Mouse (Mus musculus) forebrain, embryonic 12.5 days (tissue): ENCODE measurements around the gene Cyp24a1. TPM values are rescaled to one million over a fixed set of nuclear protein-coding genes. Genes with fewer than 3 reads are reported as not detected.
A peak's percentile ranks its signal among the peaks of the same experiment; 100 is the strongest.

Source experiments
- ATAC-seq: fragments of 200-750 bp; cut with Nextera tagmentation; 2 replicates; pipeline ENCODE4 v1.8.0; 2017; ENCODE audit warnings: moderate TSS enrichment; ENCODE audit not compliant: low FRiP score
- H3K27ac ChIP-seq: fragments of 300-500 bp; sonication (generic); 2 replicates; pipeline ENCODE4 v1.5.1; 2016; ENCODE audit warnings: mild to moderate bottlenecking
- H3K27me3 ChIP-seq: fragments of 300-500 bp; sonication (generic); 2 replicates; pipeline ENCODE4 v1.6.1; 2016; ENCODE audit warnings: mild to moderate bottlenecking
- H3K36me3 ChIP-seq: fragments of 300-500 bp; sonication (generic); replicated peaks from 2 replicates; pipeline ENCODE4 v1.6.1; 2016; ENCODE audit warnings: mild to moderate bottlenecking
- H3K4me1 ChIP-seq: fragments of 300-500 bp; sonication (generic); 2 replicates; pipeline ENCODE4 v1.6.1; 2016
- H3K4me2 ChIP-seq: fragments of 300-500 bp; sonication (generic); 2 replicates; pipeline ENCODE4 v1.6.1; 2016; ENCODE audit warnings: mild to moderate bottlenecking, moderate library complexity
- H3K4me3 ChIP-seq: fragments of 300-500 bp; sonication (generic); replicated peaks from 2 replicates; pipeline ENCODE4 v1.5.1; 2016; ENCODE audit warnings: mild to moderate bottlenecking
- H3K9ac ChIP-seq: fragments of 300-500 bp; sonication (generic); 2 replicates; pipeline ENCODE4 v1.6.1; 2016; ENCODE audit warnings: mild to moderate bottlenecking
- H3K9me3 ChIP-seq: fragments of 300-500 bp; sonication (generic); 2 replicates; pipeline ENCODE4 v1.6.1; 2016
- WGBS: fragments of 180-500 bp; shearing (Covaris S2); methylation state at CpG from one replicate; pipeline ENCODE4 v1.1.7; 2016; 5-methylcytosine and 5-hydroxymethylcytosine counted together
- polyA plus RNA-seq: library from polyadenylated mRNA; unstranded; fragments of >200 nt; fragmentation: Nextera tagmentation; extraction: Ambion mirVana; gene quantifications from 2 replicates; pipeline ENCODE4 v1.2.1, GENCODE M21; 2016

Cyp24a1 gene
- polyA plus RNA-seq, 1 experiment from 2014 or later, result not detected

GRCm38 (mm10) chr2:170520321-170520971, 23.5 kb upstream of the Cyp24a1 start:
- peak; percentile 68 for ATAC-seq
- no peak overlapping the region for H3K27ac ChIP-seq
- H3K4me2 ChIP-seq, result no peak overlapping the region
- H3K27me3 ChIP-seq, result no peaks in the 10 kb centered on the region
- peaks cover 41% of the 10 kb centered on the region for H3K36me3 ChIP-seq
- no peaks in the 10 kb centered on the region for H3K9me3 ChIP-seq
- 0 out of 2 replicates have a peak, but pooled peaks cover 5% of the 10 kb centered on the region for H3K4me1 ChIP-seq
- H3K4me3 ChIP-seq, result no peak overlapping the region
- 10% methylated on average over 7 of the region's 7 CpGs for WGBS
- no peak overlapping the region for H3K9ac ChIP-seq

- ATAC-seq, result no peak
- H3K9ac ChIP-seq, result no peak overlapping the region
- H3K4me1 ChIP-seq, result peaks cover 32% of the 10 kb centered on the region
- peaks cover 6% of the 10 kb centered on the region; the same call in 1 of the 2 replicates for H3K27me3 ChIP-seq
- H3K36me3 ChIP-seq, result peaks cover 31% of the 10 kb centered on the region
- no peak overlapping the region for H3K4me2 ChIP-seq
- no peak overlapping the region for H3K27ac ChIP-seq
- H3K4me3 ChIP-seq, result no peak overlapping the region
- H3K9me3 ChIP-seq, result no peaks in the 10 kb centered on the region
- 95% methylated on average over 12 of the region's 12 CpGs for WGBS
Observed at GRCm38 (mm10) chr2:170513756-170514155, 16.8 kb upstream of the Cyp24a1 start.

GRCm38 (mm10) chr2:170511073-170511891, 14.3 kb upstream of the Cyp24a1 start:
- H3K4me2 ChIP-seq, result peak overlapping the region; percentile 78
- peak; percentile 75 for ATAC-seq
- H3K9ac ChIP-seq, result peak overlapping the region; percentile 89
- H3K9me3 ChIP-seq, result no peaks in the 10 kb centered on the region
- H3K27ac ChIP-seq, result peak overlapping the region; percentile 83
- peak overlapping the region; percentile 97 for H3K4me3 ChIP-seq
- peaks cover 6% of the 10 kb centered on the region; the same call in 1 of the 2 replicates for H3K27me3 ChIP-seq
- H3K4me1 ChIP-seq, result peaks cover 31% of the 10 kb centered on the region
- H3K36me3 ChIP-seq, result peaks cover 8% of the 10 kb centered on the region
- WGBS, result under 1% methylated on average over 50 of the region's 69 CpGs

- no peak overlapping the region for H3K27ac ChIP-seq
- WGBS, result 3% methylated on average over 12 of the region's 12 CpGs
- H3K9me3 ChIP-seq, result no peaks in the 10 kb centered on the region
- no peaks in the 10 kb centered on the region for H3K36me3 ChIP-seq
- H3K4me3 ChIP-seq, result peak overlapping the region; percentile 31; the same call in 1 of the 2 replicates
- peaks cover 6% of the 10 kb centered on the region; the same call in 1 of the 2 replicates for H3K27me3 ChIP-seq
- peaks cover 30% of the 10 kb centered on the region for H3K4me1 ChIP-seq
- ATAC-seq, result peak; percentile 42; the same call in 1 of the 2 replicates
- peak overlapping the region; percentile 53 for H3K4me2 ChIP-seq
- H3K9ac ChIP-seq, result peak overlapping the region; percentile 33; the same call in 1 of the 2 replicates
Observed at GRCm38 (mm10) chr2:170508821-170509220, 11.9 kb upstream of the Cyp24a1 start.

DNA sequence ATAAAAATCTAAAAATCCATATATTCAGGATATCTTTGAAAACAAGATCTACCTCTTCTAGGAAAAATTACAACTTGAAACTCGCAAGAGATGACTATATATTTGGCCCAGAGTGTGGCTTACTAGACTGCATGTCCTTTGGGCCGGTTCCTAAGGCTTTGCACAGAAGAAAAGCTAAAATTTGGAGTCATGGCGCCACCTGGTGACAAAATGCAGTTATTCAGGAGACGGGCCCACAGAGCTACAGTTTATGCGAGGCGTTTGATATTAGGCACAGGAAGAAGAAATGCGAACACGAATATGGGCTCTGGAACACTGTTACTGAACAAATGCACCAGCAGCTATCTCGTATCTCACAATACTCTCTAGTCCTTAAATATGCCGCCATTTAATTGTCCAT, 10.8 kb upstream of the Cyp24a1 start:
- H3K9me3 ChIP-seq, result no peaks in the 10 kb centered on the region
- H3K36me3 ChIP-seq, result no peaks in the 10 kb centered on the region
- 10% methylated on average over 10 of the region's 10 CpGs for WGBS
- no peak overlapping the region for H3K4me2 ChIP-seq
- peaks cover 14% of the 10 kb centered on the region; the same call in 1 of the 2 replicates for H3K27me3 ChIP-seq
- no peak overlapping the region for H3K9ac ChIP-seq
- no peak overlapping the region for H3K4me3 ChIP-seq
- ATAC-seq, result 0 out of 2 replicates have a peak, but pooled peaks have one; percentile 14
- H3K27ac ChIP-seq, result no peak overlapping the region
- peaks cover 19% of the 10 kb centered on the region for H3K4me1 ChIP-seq

DNA sequence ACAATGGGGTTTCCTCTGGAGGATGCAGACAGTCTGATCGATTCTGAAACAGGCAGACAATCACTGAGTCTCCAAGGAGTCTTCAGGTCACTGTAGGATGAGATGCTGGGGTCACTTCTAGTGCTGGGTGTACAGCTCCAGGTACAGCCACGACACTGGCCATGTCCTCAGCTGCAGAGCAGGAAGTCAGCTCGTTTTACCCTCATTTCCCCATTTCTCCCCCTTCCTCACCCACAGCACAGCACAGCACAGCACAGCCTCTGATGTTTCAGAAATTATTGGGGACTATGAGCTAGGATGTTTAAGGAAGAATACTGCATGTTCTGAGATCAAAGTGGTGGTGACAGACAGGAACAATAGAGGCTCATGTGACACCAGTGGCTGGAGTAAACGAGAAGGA, 7.0 kb upstream of the Cyp24a1 start:
- Histone ChIP-seq H3K9ac (no peak overlapping the region), H3K36me3 (no peaks in the 10 kb centered on the region)
- 38% methylated on average over 4 of the region's 4 CpGs for WGBS

GRCm38 (mm10) chr2:170503343-170503742, 6.4 kb upstream of the Cyp24a1 start:
- H3K27ac ChIP-seq, result no peak overlapping the region
- no peak for ATAC-seq
- WGBS, result 70% methylated on average over 8 of the region's 8 CpGs
- H3K4me1 ChIP-seq, result peaks cover under 1% of the 10 kb centered on the region; the same call in 1 of the 2 replicates
- H3K4me3 ChIP-seq, result no peak overlapping the region
- no peaks in the 10 kb centered on the region for H3K9me3 ChIP-seq
- H3K36me3 ChIP-seq, result no peaks in the 10 kb centered on the region
- peaks cover 27% of the 10 kb centered on the region for H3K27me3 ChIP-seq
- no peak overlapping the region for H3K4me2 ChIP-seq
- H3K9ac ChIP-seq, result no peak overlapping the region

More for the DNA sequence above, 7.0 kb upstream of the Cyp24a1 start:
- Histone ChIP-seq H3K4me1 (peaks cover 6% of the 10 kb centered on the region; the same call in 1 of the 2 replicates), H3K27ac (no peak overlapping the region), H3K4me3 (no peak overlapping the region), H3K9me3 (no peaks in the 10 kb centered on the region), H3K27me3 (peaks cover 20% of the 10 kb centered on the region), H3K4me2 (no peak overlapping the region)
- no peak for ATAC-seq

- H3K4me1 ChIP-seq, result peaks cover 32% of the 10 kb centered on the region
- H3K4me3 ChIP-seq, result no peak overlapping the region
- peaks cover 75% of the 10 kb centered on the region for H3K27me3 ChIP-seq
- H3K36me3 ChIP-seq, result no peaks in the 10 kb centered on the region
- no peak overlapping the region for H3K9ac ChIP-seq
- ATAC-seq, result no peak
- WGBS, result 18% methylated on average over 8 of the region's 8 CpGs
- no peak overlapping the region for H3K27ac ChIP-seq
- H3K4me2 ChIP-seq, result no peak overlapping the region
- H3K9me3 ChIP-seq, result no peaks in the 10 kb centered on the region
Observed at GRCm38 (mm10) chr2:170498011-170498410, 1.1 kb upstream of the Cyp24a1 start.

DNA sequence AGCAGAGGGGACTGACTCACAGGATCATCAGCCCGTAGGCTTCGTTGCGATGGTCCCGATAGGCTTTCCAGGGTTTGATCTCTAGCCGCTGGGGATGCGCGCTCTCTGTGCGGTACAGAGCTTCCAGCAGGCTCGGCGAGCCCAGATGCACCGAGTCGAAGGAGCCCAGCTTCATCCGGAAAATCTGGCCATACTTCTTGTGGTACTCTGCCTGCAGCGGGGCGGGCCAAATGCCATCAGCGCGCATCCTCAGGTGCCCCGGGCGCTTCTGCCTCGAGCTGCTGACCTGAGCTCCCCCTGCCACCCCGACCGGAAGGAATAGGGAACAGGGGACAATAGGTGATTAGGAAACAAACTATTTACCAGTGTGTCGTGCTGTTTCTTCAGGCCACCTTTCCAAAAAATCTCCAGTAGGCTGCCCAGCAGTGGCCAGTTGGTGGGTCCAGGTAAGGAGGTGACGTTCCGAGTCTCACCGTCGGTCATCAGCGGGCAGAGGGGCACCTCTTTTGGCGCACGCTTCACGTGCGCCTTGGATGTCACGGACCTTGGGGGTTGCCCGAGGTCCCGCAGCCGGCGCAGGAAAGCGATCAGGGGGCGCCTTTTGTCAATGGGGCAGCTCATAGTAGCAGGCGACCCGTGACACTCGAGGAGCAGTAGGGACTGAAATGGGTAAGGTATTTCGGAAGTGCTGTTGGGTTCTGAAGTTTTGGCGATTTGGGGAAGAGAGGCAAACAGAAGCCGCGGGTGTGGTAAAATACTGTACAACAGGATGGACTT, 603 bp downstream of the Cyp24a1 start, which contains the start of gene Pfdn4:
TSS of gene Pfdn4 (plus strand) at position 275 of the 777 bp plus-strand sequence.
- Histone ChIP-seq H3K4me3 (peak within 1 kb of the TSS; percentile 36), H3K4me2 (peak within 1 kb of the TSS; percentile 57), H3K9me3 (no peaks in the 10 kb centered on the region), H3K36me3 (no peaks in the 10 kb centered on the region), H3K4me1 (peaks cover 32% of the 10 kb centered on the region), H3K9ac (peak within 1 kb of the TSS; percentile 21), H3K27ac (no peak within 1 kb of the TSS), H3K27me3 (peaks cover 82% of the 10 kb centered on the region)
- no peak for ATAC-seq
- under 1% methylated on average over 46 of the region's 46 CpGs for WGBS

DNA sequence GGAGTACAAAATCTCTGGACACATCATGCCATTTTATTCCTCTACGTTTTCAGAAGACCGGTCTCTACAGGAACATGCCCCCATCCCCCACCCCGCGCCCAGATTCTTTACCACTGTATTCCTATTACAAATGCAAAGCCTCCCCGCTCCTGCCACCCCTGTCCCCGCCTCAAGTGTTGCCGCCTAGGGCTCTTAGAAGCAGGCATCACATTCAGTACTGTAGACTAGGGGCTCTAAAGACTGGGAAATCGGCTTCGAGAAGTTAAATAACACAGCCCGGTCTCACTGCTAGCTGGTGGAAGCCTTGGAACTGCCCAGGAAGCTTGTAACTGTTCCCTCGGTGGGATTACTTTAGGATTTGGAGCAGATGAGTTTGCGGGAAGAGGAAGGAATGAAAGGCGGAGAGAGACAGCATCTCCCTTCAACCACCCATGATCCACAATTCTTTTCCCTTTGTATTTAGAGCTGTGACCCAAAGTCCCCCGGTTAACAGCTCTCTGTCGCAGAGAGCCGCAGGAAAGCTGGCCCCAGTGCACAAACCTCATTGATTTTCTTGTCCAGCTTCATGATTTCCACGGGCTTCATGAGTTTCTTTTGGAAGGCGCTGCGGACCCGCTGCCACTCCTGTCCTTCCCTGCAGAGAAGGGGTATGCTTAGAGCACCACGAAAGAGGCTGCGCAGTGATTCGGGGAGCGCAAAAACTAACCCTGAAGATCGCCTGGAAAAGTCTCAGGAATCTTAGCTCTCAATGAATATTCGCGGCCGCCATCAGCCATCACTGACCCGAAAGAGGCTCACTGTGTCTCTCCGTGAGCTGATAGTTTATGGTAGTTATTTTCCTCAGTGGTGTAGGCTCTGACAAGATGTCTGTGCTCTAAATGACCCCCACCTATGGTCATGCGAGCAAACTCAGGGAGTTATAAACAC, 1.9 kb downstream of the Cyp24a1 start:
- H3K9me3 ChIP-seq, result no peaks in the 10 kb centered on the region
- H3K27ac ChIP-seq, result no peak overlapping the region
- 7% methylated on average over 31 of the region's 31 CpGs for WGBS
- H3K36me3 ChIP-seq, result no peaks in the 10 kb centered on the region
- H3K9ac ChIP-seq, result no peak overlapping the region
- peak overlapping the region; percentile 17; the same call in 1 of the 2 replicates for H3K4me2 ChIP-seq
- peaks cover 83% of the 10 kb centered on the region for H3K27me3 ChIP-seq
- peak overlapping the region; percentile 8; the same call in 1 of the 2 replicates for H3K4me3 ChIP-seq
- H3K4me1 ChIP-seq, result peaks cover 32% of the 10 kb centered on the region
- ATAC-seq, result no peak

DNA sequence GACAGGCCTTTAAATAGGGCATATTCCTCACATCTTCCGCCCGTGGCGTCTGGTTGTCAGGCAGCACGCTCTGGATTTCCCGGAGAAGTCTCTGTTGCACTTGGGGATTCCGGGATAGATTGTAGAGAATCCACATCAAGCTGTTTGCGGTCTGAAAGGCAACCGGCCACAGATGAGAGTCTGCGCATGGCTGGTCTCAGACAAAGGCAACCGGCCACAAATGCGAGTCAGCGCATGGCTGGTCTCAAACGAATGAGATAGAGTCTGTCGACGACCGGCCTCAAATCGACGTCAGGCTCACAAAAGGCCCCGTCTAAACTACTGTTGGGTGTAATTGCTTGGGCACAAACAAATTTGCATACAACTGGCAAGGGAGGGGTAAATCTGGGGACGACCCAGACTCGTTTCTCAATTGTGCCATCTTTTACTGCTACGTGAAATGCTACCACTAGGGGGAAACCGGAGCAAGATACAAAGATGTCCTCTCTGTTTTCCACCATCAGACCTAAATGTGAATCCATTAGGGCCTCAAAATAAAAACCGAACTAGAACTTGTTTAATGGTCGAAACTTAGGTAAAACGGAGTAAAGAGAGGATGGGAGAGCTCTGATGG, 8.9 kb downstream of the Cyp24a1 start:
- Histone ChIP-seq H3K4me3 (no peak overlapping the region), H3K9me3 (no peaks in the 10 kb centered on the region), H3K36me3 (no peaks in the 10 kb centered on the region), H3K27me3 (peaks cover 27% of the 10 kb centered on the region; the same call in 1 of the 2 replicates), H3K27ac (no peak overlapping the region), H3K4me1 (no peaks in the 10 kb centered on the region), H3K4me2 (no peak overlapping the region), H3K9ac (no peak overlapping the region)
- ATAC-seq, result no peak
- WGBS, result 49% methylated on average over 26 of the region's 26 CpGs
